Mouse (Mus musculus) ES-Bruce4 (cell line): ENCODE results near the gene Chchd5.

Experiments used
- CTCF ChIP-seq: IDR thresholded peaks from one replicate; pipeline ENCODE4 v1.8.1; 2011; ENCODE audit warnings: low read depth, low read length
- POLR2A ChIP-seq: IDR thresholded peaks from one replicate; pipeline ENCODE4 v1.8.1; 2011; ENCODE audit warnings: low read length; ENCODE audit not compliant: insufficient read depth

- no peak for TF ChIP-seq POLR2A
- no peak for TF ChIP-seq CTCF
Observed at GRCm38 (mm10) chr2:129087520-129087919, 42.0 kb upstream of the Chchd5 start.
